Mouse (Mus musculus) mouse embryonic stem cell (cell line): ENCODE measurements around the gene Sh3gl3.

Experiments used
- in situ Hi-C, 2 experiments: fragments of 300-500 bp; cut with MboI; formaldehyde crosslinking; loops; 1 replicate in 1 of 2; 3 replicates in 1 of 2; pipeline ENCODE4 v1.14.3; 2019 to 2020; ENCODE audit warnings: low sequenced_read_pairs in 2 of 2, low pct_unique_long_range_greater_than_20kb in 1 of 2, mixed read lengths in 1 of 2; ENCODE audit not compliant: unreplicated experiment in 1 of 2

The Sh3gl3 gene

DNA sequence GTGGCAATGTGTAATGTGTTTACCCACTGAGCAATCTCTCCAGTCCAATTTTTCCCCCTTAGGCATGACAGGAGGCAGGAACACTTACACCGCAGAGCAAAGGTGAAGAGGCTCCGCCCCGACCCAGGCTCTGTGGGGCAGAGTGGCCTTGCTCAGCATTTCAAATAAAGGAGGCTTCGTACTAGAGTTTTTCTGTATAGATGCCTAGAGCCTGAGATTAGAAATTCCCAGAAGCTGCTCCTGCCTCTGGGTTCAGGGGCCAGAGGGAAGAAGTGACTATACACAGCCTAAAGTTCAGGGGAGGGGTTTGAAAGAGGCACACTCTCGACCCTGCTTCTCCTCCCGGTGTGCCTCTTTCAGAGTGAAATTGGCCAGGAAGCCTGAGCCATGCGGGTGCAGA is 59.6 kb downstream of the Sh3gl3 start:
- in situ Hi-C loops, result no loop called here

GRCm38 (mm10) chr7:82234010-82234897 is 60.6 kb downstream of the Sh3gl3 start:
- in situ Hi-C loops, result no loop called here

- in situ Hi-C loops, result no loop called here
These were observed 61.3 kb downstream of the Sh3gl3 start for GRCm38 (mm10) chr7:82234898-82235290.

GRCm38 (mm10) chr7:82235486-82235885 is 61.8 kb downstream of the Sh3gl3 start:
- in situ Hi-C loops, result no loop called here

- in situ Hi-C loops, result no loop called here
These were observed 62.7 kb downstream of the Sh3gl3 start for GRCm38 (mm10) chr7:82236152-82236898.

DNA sequence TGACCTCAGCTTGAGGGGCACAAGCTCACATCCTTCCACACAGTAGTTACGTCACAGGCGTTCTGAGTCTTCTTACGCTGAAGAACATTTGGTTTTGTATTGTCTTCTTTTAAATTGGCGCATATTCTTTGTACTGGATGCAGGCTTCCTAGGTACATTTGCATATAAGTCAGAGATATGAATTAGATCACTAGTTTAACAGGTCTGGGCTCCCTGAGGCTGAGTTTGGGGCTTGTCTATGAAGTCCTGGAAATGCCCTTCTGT is 63.2 kb downstream of the Sh3gl3 start:
- in situ Hi-C loops, result no loop called here

DNA sequence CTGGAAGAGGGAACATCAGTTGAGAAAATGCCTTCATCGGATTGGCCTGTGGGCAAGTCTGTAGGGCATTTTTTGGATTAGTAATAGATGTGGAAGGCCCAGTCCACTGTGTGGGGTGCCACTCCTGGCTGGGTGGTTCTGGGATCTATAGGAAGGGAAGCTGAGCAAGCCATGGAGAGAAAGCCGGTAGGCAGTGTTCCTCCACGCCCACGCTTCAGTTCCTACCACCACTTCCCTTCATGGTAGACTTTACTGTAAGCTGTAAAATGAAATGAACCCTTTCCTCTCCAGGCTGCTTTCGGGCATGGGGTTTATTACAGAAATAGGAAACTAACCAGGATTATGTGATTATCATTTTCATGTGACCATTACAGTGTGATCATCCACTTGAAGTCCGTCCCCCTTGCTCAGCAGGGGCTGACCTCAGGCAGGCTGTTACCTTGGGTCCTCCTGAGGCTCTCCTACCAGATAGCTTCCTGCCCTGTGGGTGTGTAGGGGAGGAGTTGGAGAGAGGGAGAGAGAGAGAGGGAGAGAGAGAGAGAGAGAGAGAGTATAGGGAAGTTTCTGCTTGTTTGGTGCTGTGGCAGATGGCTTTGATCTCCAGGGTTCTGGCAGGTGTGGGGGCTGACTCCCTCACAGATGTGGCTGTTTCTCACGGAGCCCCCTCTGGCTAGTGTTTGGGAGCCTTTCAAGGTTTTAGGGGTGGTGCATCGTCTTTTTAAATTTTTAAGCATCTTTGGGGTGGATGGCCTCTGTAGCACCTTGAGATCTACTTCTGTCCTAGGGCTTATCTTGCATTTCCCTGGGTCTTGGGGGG is 67.0 kb downstream of the Sh3gl3 start:
- in situ Hi-C loops, result no loop called here

DNA sequence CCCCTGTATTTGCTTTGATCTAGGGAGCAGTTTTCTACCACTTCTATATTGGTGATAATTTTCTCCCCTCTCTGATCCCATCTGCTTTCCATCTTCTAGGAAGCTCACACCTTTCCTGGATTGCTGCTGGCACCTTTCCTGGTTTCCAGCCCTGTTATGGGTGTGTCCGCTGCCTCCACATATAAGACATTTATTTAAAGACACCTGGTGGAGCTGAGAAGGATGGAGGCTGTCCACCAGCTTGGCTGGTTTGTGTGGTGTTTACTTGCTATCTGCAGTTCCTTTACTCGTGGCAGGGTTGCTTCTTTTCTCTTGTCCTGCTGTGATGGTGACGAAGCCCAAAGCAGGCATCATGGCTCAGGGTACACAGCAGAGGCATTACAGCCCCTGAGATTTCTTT is 71.1 kb downstream of the Sh3gl3 start:
- in situ Hi-C loops, result no loop called here

GRCm38 (mm10) chr7:82248953-82249695 is 75.5 kb downstream of the Sh3gl3 start:
- in situ Hi-C loops, result no loop called here

GRCm38 (mm10) chr7:82253309-82253708 is 79.7 kb downstream of the Sh3gl3 start:
- in situ Hi-C loops, result no loop called here

DNA sequence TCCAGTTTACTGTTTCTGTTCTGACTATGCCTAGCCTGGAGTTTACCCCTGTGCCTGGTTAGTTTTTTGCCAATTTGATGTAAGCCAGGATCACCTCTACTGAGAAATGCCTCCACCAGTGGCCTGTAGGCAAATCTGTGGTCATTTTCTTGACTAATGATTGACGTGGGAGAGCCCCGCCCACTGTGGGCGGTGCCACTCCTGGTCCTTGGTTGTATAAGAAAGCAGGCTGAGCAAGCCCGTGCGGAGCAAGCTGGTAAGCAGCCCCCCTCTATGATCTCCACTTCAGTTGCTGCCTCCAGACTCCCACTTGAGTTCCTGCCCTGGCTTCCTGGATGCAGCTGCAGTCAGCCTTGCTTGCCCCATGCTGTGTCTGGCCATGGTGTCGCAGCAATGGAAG is 83.3 kb downstream of the Sh3gl3 start:
- in situ Hi-C loops, result no loop called here

GRCm38 (mm10) chr7:82257530-82257929 is 83.9 kb downstream of the Sh3gl3 start:
- in situ Hi-C loops, result no loop called here

GRCm38 (mm10) chr7:82260210-82260609 is 86.6 kb downstream of the Sh3gl3 start:
- in situ Hi-C loops, result loop anchor here (10.0 kb wide), 3 partner anchors 135 to 315 kb away; no protein-coding TSS in a partner anchor

DNA sequence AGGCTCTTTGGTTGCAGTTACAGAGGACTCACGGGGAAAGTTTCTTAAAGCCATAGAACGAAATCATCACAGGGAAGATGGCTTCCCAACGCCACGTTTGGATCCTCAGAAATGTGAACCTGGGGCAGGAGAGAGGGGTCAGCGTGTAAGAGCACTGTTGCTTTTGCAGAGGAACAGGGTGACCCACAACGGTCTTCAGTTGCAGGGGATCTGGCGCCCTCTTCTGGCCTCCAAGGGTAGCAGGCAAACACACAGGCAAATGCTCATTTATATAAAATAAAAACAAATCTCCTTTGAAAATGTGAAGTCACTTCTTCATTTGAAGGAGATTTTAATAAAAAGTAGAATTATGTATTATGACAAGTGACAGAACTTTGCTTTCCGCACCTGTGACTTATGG is 89.5 kb downstream of the Sh3gl3 start:
- in situ Hi-C loops, result loop anchor here (10.0 kb wide), 3 partner anchors 138 to 318 kb away; no protein-coding TSS in a partner anchor

DNA sequence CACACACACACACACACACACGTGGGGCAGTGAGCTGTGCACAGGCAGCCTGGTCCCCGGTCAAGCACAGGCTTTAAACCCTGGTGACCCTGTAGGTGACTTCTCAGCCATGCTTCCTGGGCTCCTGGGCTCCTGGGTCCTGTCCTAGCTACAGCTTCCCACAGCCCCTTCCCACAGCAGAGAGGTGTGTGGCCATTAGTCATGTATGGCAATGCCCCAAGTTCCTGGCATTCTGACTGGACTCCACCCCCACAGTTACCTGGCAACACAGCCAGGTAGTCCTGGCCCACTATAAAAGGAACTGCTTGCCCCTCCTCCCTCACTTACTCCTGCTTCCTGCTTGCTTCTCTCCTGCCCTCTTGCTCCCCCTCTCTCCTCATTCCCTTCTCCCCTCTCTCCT is 90.5 kb downstream of the Sh3gl3 start:
- in situ Hi-C loops, result loop anchor here (10.0 kb wide), 3 partner anchors 139 to 319 kb away; no protein-coding TSS in a partner anchor

- in situ Hi-C loops, result loop anchor here (10.0 kb wide), 3 partner anchors 141 to 321 kb away; no protein-coding TSS in a partner anchor
These were observed 91.7 kb downstream of the Sh3gl3 start for GRCm38 (mm10) chr7:82265365-82265764.

GRCm38 (mm10) chr7:82269948-82270347 is 96.3 kb downstream of the Sh3gl3 start:
- in situ Hi-C loops, result loop anchor here (5.0 to 10.0 kb wide), 4 partner anchors 145 to 325 kb away; no protein-coding TSS in a partner anchor

- in situ Hi-C loops, result loop anchor here in 1 of 2 experiments (5.0 kb wide), 1 partner anchor 149 kb away; no protein-coding TSS in a partner anchor
These were observed 98.1 kb downstream of the Sh3gl3 start for GRCm38 (mm10) chr7:82271742-82272141.
